Mouse (Mus musculus) heart, adult 2 months (tissue): ENCODE data around the gene Incenp.

Source experiments
- CTCF ChIP-seq: fragments of 200-600 bp; IDR thresholded peaks from 2 replicates; pipeline ENCODE4 v1.8.1; 2022; ENCODE audit warnings: antibody characterized with exemption, mild to moderate bottlenecking, moderate library complexity
- POLR2A ChIP-seq: fragments of 200-500 bp; IDR thresholded peaks from 2 replicates; pipeline ENCODE4 v1.6.1; 2011; ENCODE audit warnings: mild to moderate bottlenecking, low read depth, low read length, control low read depth; ENCODE audit not compliant: insufficient read depth

DNA sequence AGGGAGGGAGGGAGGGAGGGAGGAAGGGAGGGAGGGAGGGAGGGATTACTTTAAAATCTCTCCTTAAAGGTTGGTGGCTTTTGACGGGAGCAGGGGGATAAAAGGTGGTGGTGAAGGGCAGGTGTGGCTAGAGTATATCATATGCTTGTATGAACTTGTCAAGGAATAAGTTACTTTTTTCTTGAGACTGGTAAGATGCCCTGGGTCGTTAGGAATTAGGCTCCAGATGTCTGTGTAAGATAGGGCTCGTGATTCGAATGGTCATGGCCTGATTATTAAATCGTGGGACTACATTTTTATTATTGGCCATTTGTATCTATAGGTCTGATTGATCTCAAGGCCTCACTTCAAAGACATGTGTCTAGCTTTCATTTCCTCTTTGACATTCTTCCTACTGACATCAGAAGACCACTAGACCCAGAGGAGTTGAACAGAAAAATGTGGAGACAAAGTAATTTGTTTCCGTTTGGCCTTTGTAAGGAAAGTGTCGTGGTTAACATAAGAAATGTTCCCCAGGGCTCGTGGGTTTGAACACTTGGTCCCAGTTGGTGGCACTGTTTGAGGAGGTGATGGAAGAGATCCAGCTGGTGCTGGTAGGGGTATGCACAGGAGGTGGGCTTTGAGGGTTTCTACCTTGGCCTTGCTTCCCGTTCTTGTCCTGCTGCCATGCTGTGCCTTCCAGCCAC is 19.0 kb upstream of the Incenp start:
- no peak for TF ChIP-seq POLR2A
- TF ChIP-seq CTCF, result no peak
